Mouse (Mus musculus): ENCODE data around the gene Myocos. TPM values are rescaled to one million over a fixed set of nuclear protein-coding genes. Genes with fewer than 3 reads are reported as not detected.

The Myocos gene
- not detected for polyA plus RNA-seq (2014; fragmentation: Illumina TruSeq; extraction: RNeasy Lipid Tissue Mini Kit (QIAGEN cat#74804); ENCODE audit: low read depth, low replicate concordance)

GRCm38 (mm10) chr1:162658119-162658518 is at the start of gene Myocos:
Gene Myocos, minus strand, starts transcription at chr1:162658219.

GRCm38 (mm10) chr1:162639051-162639750 is 18.8 kb downstream of the Myocos start, which contains the start of gene Myoc:
Gene Myoc, plus strand, starts transcription at chr1:162639155.

Other genes with a start within 250 kb of the Myocos start
- gene Dnm3, start 180.2 kb downstream of the Myocos start, polyA plus RNA-seq (2014; fragmentation: Illumina TruSeq; extraction: RNeasy Lipid Tissue Mini Kit (QIAGEN cat#74804); ENCODE audit: low read depth, low replicate concordance): 4.5 TPM
- gene Mettl13, start 109.7 kb downstream of the Myocos start, polyA plus RNA-seq (2014; fragmentation: Illumina TruSeq; extraction: RNeasy Lipid Tissue Mini Kit (QIAGEN cat#74804); ENCODE audit: low read depth, low replicate concordance): 2.1 TPM
- gene Vamp4, start 87.7 kb downstream of the Myocos start, polyA plus RNA-seq (2014; fragmentation: Illumina TruSeq; extraction: RNeasy Lipid Tissue Mini Kit (QIAGEN cat#74804); ENCODE audit: low read depth, low replicate concordance): 192 TPM
- gene Myoc, start 19.1 kb downstream of the Myocos start, polyA plus RNA-seq (2014; fragmentation: Illumina TruSeq; extraction: RNeasy Lipid Tissue Mini Kit (QIAGEN cat#74804); ENCODE audit: low read depth, low replicate concordance): 0.28 TPM
- gene Prrc2c, start 82.3 kb upstream of the Myocos start, polyA plus RNA-seq (2014; fragmentation: Illumina TruSeq; extraction: RNeasy Lipid Tissue Mini Kit (QIAGEN cat#74804); ENCODE audit: low read depth, low replicate concordance): 81.9 TPM
- 18.5 TPM for gene Fmo4, start 155.8 kb upstream of the Myocos start, polyA plus RNA-seq (2014; fragmentation: Illumina TruSeq; extraction: RNeasy Lipid Tissue Mini Kit (QIAGEN cat#74804); ENCODE audit: low read depth, low replicate concordance)
- gene Fmo1, start 208.4 kb upstream of the Myocos start, polyA plus RNA-seq (2014; fragmentation: Illumina TruSeq; extraction: RNeasy Lipid Tissue Mini Kit (QIAGEN cat#74804); ENCODE audit: low read depth, low replicate concordance): 36.3 TPM
- 102 TPM for gene Fmo2, start 240.5 kb upstream of the Myocos start, polyA plus RNA-seq (2014; fragmentation: Illumina TruSeq; extraction: RNeasy Lipid Tissue Mini Kit (QIAGEN cat#74804); ENCODE audit: low read depth, low replicate concordance)